Mouse (Mus musculus) cerebellum, adult 2 months (tissue): ENCODE measurements around the gene Mdn1.

Experiments
- CTCF ChIP-seq: fragments of 200-500 bp; IDR thresholded peaks from 2 replicates; pipeline ENCODE4 v1.5.1; 2011; ENCODE audit warnings: low read depth, mild to moderate bottlenecking, control low read depth, low read length, moderate library complexity, borderline replicate concordance; ENCODE audit not compliant: insufficient read depth
- POLR2A ChIP-seq: fragments of 200-500 bp; IDR thresholded peaks from 2 replicates; pipeline ENCODE4 v1.6.1; 2011; ENCODE audit warnings: low read length, control low read depth, borderline replicate concordance; ENCODE audit not compliant: insufficient read depth

DNA sequence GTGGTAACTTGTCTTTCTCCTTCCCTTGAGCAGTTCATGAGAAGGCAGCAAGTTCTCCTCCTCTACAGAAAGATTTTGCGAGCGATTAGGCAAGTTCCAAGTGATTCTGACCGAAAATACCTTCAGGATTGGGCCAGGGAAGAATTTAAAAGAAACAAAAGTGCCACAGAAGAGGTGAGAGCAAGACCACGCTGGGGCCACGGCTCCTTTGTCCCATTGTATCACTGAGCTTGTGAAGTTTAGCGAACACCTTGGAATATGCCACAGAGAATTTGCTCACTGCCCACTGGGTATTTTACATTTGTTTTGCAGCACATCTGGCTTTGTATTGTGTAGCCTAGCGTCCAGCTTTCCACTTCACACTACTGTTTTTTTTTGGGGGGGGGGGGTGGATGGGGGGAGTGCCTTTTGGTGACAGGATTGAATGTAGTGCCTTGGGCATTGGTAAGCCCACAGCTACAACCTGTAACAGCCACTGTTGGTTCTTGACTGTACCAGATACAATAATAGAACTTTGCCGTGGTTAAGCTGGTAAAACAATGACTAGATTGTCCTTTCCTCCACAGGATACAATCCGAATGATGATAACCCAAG is 143.8 kb downstream of the Mdn1 start:
- TF ChIP-seq POLR2A (no peak), CTCF (no peak)
